Mouse (Mus musculus) thymus, adult 2 months (tissue): ENCODE measurements around the gene Rph3al.

Experiments used
- CTCF ChIP-seq: fragments of 200-500 bp; IDR thresholded peaks from 2 replicates; pipeline ENCODE4 v1.5.1; 2012; ENCODE audit warnings: mild to moderate bottlenecking, control low read depth, low read length, moderate library complexity, borderline replicate concordance; ENCODE audit not compliant: control insufficient read depth, poor library complexity, insufficient read depth; ENCODE audit errors: extremely low read depth
- POLR2A ChIP-seq: fragments of 200-500 bp; IDR thresholded peaks from 2 replicates; pipeline ENCODE4 v1.6.1; 2012; ENCODE audit warnings: mild to moderate bottlenecking, low read length, control low read depth, moderate library complexity; ENCODE audit not compliant: control insufficient read depth, poor library complexity, insufficient read depth; ENCODE audit errors: extremely low read depth

GRCm38 (mm10) chr11:75862466-75862865, 75.8 kb downstream of the Rph3al start:
- TF ChIP-seq CTCF (no peak), POLR2A (no peak)
